Mouse (Mus musculus) hindbrain, embryonic 16.5 days (tissue): ENCODE measurements around the gene Tnnc1. TPM values are rescaled to one million over a fixed set of nuclear protein-coding genes. Genes with fewer than 3 reads are reported as not detected.

Experiments
- ATAC-seq: fragments of 200-750 bp; cut with Nextera tagmentation; 2 replicates; pipeline ENCODE4 v1.8.0; 2017; ENCODE audit warnings: moderate TSS enrichment, moderate library complexity
- H3K27ac ChIP-seq: fragments of 300-500 bp; sonication (generic); 2 replicates; pipeline ENCODE4 v1.5.1; 2014; ENCODE audit warnings: low read depth, mild to moderate bottlenecking, control low read depth, low read length, moderate library complexity
- H3K27me3 ChIP-seq: fragments of 300-500 bp; sonication (generic); replicated peaks from 2 replicates; pipeline ENCODE4 v1.6.1; 2014; ENCODE audit warnings: low read length; ENCODE audit not compliant: control insufficient read depth, insufficient read depth
- H3K36me3 ChIP-seq: fragments of 300-500 bp; sonication (generic); 2 replicates; pipeline ENCODE4 v1.6.1; 2014; ENCODE audit warnings: mild to moderate bottlenecking, low read length, moderate library complexity, mixed read lengths; ENCODE audit not compliant: control insufficient read depth, insufficient read depth
- H3K4me1 ChIP-seq: fragments of 300-500 bp; sonication (generic); 2 replicates; pipeline ENCODE4 v1.6.1; 2014; ENCODE audit warnings: low read depth, low read length; ENCODE audit not compliant: control insufficient read depth, insufficient read depth
- H3K4me2 ChIP-seq: fragments of 300-500 bp; sonication (generic); 2 replicates; pipeline ENCODE4 v1.6.1; 2014; ENCODE audit warnings: mild to moderate bottlenecking, low read length, control low read depth, moderate library complexity
- H3K4me3 ChIP-seq: fragments of 300-500 bp; sonication (generic); 2 replicates; pipeline ENCODE4 v1.5.1; 2014; ENCODE audit warnings: mild to moderate bottlenecking, low read length, control low read depth, moderate library complexity
- H3K9ac ChIP-seq: fragments of 300-500 bp; sonication (generic); 2 replicates; pipeline ENCODE4 v1.6.1; 2014; ENCODE audit warnings: low read depth, mild to moderate bottlenecking, control low read depth, low read length, moderate library complexity
- H3K9me3 ChIP-seq: fragments of 300-500 bp; sonication (generic); 2 replicates; pipeline ENCODE4 v1.6.1; 2014; ENCODE audit warnings: mild to moderate bottlenecking, low read length, moderate library complexity; ENCODE audit not compliant: control insufficient read depth
- WGBS: fragments of 180-500 bp; shearing (Covaris S2); extraction: QIAGEN DNeasy Blood & Tissue Kit; methylation state at CpG from one replicate; pipeline ENCODE4 v1.1.7; 2014; 5-methylcytosine and 5-hydroxymethylcytosine counted together
- polyA plus RNA-seq: library from polyadenylated mRNA; unstranded; fragments of >200 nt; fragmentation: Nextera tagmentation; extraction: Ambion mirVana; gene quantifications from 2 replicates; pipeline ENCODE4 v1.2.1, GENCODE M21; 2015

Tnnc1 gene
- polyA plus RNA-seq, 1 experiment from 2014 or later = 2.3 TPM

DNA sequence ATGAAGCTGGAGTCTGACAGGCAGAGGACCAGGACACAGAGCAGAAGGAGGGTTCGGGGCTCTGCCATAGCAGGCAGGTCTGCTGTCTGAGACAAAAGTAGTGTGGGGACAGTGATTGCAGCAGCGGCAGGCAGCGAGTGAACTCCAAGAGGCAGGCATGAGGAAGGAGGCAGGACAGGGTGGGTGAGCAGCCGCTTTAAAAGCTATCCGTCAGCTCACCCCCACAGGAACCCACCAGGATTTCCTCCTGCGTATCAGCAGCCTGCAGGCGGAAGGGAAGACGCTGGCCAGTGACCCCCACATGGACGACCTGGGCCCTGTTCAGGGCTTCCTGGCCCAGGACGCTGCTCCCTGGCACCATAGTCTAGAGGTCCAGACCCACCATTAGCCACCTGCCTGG lies 39.7 kb upstream of the Tnnc1 start, which contains the start of gene Stab1:
Gene Stab1, minus strand, starts transcription at position 217 of the 400 bp plus-strand sequence.
- Histone ChIP-seq H3K4me2 (no peak within 1 kb of the TSS), H3K4me3 (no peak within 1 kb of the TSS)

DNA sequence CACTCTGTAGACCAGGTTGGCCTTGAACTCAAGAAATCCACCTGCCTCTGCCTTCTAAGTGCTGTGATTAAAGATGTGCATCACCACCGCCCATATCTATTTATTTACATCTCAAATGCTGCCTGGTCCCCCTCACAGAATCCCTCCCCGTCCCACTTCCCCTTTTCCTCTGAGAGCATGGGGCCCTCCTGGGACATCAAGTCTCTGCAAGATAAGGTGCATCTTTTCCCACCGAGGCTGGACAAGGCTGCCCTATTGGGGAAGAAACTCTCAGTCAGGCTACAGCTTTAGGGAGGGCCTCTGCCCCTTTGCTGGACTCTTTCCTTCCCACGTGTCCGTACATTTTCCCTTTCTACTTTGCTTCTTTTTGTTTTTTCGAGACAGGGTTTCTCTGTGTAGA lies 38.6 kb upstream of the Tnnc1 start:
- ATAC-seq = no peak
- H3K4me1 ChIP-seq = peaks cover 5% of the 10 kb centered on the region

More for the DNA sequence above, 39.7 kb upstream of the Tnnc1 start, which contains the start of gene Stab1:
- 0 out of 2 replicates have a peak within 1 kb of the TSS, but pooled peaks have one; percentile 13 for H3K9ac ChIP-seq
- peak within 1 kb of the TSS; percentile 20; the same call in 1 of the 2 replicates for H3K27ac ChIP-seq
- ATAC-seq = no peak
- 56% methylated on average over 10 of the region's 10 CpGs for WGBS
- H3K9me3 ChIP-seq = no peaks in the 10 kb centered on the region
- H3K36me3 ChIP-seq = peaks cover 28% of the 10 kb centered on the region
- no peaks in the 10 kb centered on the region for H3K27me3 ChIP-seq
- peaks cover 5% of the 10 kb centered on the region for H3K4me1 ChIP-seq

DNA sequence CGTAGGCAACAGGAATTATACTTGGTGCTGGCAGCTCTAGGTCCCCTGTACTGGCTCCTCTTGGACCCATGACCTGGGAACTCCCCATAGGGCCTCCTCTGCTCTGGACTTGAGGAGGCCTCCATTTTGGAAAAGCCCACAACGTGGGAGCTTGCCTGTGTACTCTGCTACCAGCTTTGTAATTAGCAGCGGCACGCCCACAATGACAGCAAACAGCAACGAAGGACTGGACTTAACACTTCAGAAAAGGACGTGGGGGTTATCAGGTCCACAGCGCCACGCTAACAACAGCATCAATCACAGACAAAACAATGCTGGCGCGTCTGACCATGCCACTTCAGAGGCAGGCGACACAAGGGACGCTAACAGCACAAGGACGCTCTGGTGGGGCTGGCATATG lies 37.1 kb upstream of the Tnnc1 start:
- WGBS = 78% methylated on average over 13 of the region's 13 CpGs
- Histone ChIP-seq H3K9ac (no peak overlapping the region), H3K4me2 (no peak overlapping the region), H3K36me3 (peaks cover 49% of the 10 kb centered on the region), H3K4me1 (peaks cover 5% of the 10 kb centered on the region), H3K27me3 (no peaks in the 10 kb centered on the region), H3K4me3 (no peak overlapping the region), H3K27ac (0 out of 2 replicates have a peak overlapping the region, but pooled peaks have one; percentile 39), H3K9me3 (no peaks in the 10 kb centered on the region)
- no peak for ATAC-seq

More for the DNA sequence above, 38.6 kb upstream of the Tnnc1 start:
- Histone ChIP-seq H3K9ac (no peak overlapping the region), H3K27ac (no peak overlapping the region), H3K36me3 (peaks cover 34% of the 10 kb centered on the region), H3K27me3 (no peaks in the 10 kb centered on the region), H3K4me2 (no peak overlapping the region), H3K4me3 (no peak overlapping the region), H3K9me3 (no peaks in the 10 kb centered on the region)
- 85% methylated on average over 6 of the region's 6 CpGs for WGBS

DNA sequence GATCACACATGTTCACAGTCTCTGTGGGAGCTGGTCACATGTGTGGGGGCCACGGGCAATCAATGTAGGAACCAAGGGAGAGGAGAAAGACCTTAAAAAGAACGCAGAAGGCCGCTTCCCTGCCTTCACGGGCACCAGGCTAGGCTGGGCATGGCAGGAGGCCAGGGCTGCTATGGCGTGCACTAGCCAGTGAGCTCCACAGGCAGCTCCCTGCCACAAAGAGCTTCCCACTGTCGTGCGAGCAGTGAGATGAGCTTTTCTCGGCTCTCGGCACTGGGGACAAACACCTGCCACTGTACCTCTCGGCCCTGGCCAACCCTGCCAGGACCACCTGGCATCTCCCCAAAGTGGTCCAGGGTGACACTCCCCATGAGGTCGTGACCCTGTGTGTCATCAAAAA lies 36.7 kb upstream of the Tnnc1 start:
- Histone ChIP-seq H3K4me3 (no peak overlapping the region), H3K9me3 (no peaks in the 10 kb centered on the region), H3K4me2 (no peak overlapping the region), H3K9ac (no peak overlapping the region), H3K36me3 (peaks cover 53% of the 10 kb centered on the region), H3K27me3 (no peaks in the 10 kb centered on the region), H3K27ac (0 out of 2 replicates have a peak overlapping the region, but pooled peaks have one; percentile 39), H3K4me1 (peaks cover 4% of the 10 kb centered on the region)
- WGBS = 68% methylated on average over 9 of the region's 11 CpGs
- no peak for ATAC-seq

DNA sequence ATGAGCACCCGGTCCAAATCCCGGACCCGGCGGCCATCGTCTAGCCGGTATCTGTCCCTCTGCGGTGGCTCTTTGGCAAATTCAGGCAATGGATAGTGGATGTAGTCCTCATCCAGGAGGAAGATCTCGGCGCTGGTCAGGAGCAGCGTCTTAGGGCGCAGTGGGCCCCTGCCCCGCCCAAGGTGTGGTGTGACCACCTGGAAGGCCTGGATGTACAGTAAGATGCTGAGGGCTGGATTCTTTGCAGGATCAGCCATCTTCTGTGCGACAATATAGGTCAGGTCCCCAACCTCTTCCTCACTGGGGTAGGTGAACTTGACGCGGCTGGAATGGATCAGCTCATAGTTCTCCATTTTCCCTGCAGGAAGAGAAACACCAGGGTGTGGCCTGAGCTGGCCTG lies 36.3 kb upstream of the Tnnc1 start:
- Histone ChIP-seq H3K4me3 (no peak overlapping the region), H3K36me3 (peaks cover 57% of the 10 kb centered on the region), H3K9ac (no peak overlapping the region), H3K27me3 (no peaks in the 10 kb centered on the region), H3K4me1 (no peaks in the 10 kb centered on the region; the same call in 1 of the 2 replicates), H3K9me3 (no peaks in the 10 kb centered on the region), H3K4me2 (no peak overlapping the region), H3K27ac (0 out of 2 replicates have a peak overlapping the region, but pooled peaks have one; percentile 39)
- ATAC-seq = no peak
- 95% methylated on average over 15 of the region's 15 CpGs for WGBS

DNA sequence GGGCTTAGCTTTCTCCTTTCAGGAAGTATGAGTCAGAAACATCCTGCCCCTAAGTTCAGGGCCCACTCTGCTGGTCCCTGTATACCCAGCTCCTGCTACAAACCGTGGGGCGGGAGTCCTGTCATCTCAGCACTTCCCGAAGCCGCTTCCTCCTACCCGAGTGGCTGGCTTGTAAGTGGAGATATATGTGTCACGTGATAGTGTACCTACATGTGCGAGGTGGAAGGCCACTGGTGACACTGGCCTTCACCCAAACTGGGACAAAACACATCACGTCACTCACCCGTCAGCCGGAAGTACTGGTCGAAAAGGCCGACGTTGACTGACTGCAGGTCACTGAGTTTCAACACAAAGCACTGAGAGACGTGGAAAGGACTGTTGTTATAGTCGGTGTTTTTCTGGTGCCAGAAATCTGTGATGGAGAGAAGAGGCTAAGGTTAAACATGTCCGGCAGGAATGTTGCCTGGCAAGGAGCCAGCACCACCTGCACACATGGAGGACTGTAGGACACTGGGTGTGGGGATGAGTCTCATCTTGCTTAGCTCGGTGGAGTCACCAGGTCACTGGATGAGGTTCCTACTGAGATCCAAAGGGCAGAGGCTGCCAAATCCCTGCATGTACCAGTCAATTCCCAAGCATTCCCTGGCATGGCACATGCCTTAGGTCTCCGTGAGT lies 35.2 kb upstream of the Tnnc1 start:
- no peak for ATAC-seq
- WGBS = 89% methylated on average over 18 of the region's 18 CpGs
- H3K27me3 ChIP-seq = no peaks in the 10 kb centered on the region

DNA sequence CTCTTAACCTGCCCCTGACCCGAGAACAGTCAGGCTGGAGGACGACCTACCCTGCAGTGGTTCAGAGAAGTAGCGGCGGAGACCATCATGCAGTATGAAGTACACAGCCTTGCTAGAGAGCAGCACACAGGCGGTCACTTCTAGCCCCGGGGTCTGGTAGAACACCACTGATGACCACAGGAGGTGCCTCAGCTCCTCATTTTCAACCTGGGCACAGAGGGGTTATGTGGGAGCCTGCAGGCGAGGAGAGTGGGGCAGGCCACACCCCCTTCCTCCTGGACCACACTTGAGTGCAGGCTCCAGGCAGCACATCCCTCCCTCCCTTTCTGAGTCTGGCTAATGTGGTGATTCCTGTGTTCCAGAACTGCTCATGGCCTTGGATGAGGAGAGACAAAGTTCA lies 34.6 kb upstream of the Tnnc1 start:
- Histone ChIP-seq H3K9ac (no peak overlapping the region), H3K4me3 (no peak overlapping the region), H3K27me3 (no peaks in the 10 kb centered on the region), H3K4me1 (no peaks in the 10 kb centered on the region), H3K36me3 (peaks cover 69% of the 10 kb centered on the region), H3K4me2 (no peak overlapping the region), H3K27ac (no peak overlapping the region), H3K9me3 (no peaks in the 10 kb centered on the region)
- 93% methylated on average over 7 of the region's 7 CpGs for WGBS
- ATAC-seq = no peak

More for the DNA sequence above, 35.2 kb upstream of the Tnnc1 start:
- no peaks in the 10 kb centered on the region for H3K9me3 ChIP-seq
- no peak overlapping the region for H3K9ac ChIP-seq
- no peak overlapping the region for H3K4me3 ChIP-seq
- H3K4me1 ChIP-seq = no peaks in the 10 kb centered on the region
- H3K4me2 ChIP-seq = no peak overlapping the region
- H3K27ac ChIP-seq = no peak overlapping the region
- peaks cover 68% of the 10 kb centered on the region for H3K36me3 ChIP-seq

DNA sequence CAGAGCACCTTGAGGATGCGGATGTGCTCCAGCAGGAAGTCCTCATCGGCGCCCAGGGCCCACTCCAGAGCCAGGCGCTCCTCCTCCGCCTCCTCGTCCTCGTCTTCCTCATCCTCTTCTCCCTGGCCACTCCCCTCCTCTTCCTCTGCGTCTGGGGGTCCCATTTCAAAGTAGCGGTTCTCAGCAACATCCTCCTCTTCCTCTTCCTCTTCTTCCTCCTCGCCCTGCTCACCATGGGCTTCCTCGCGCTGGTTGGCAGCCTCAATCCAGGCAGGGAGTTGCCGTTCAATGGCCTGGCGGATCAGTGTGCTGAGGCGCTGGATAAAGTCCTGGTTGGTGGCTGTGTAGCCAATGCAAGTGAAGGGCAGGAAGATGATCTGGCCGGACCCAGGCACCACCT lies 30.8 kb upstream of the Tnnc1 start:
- Histone ChIP-seq H3K9ac (no peak overlapping the region), H3K4me1 (no peaks in the 10 kb centered on the region), H3K27ac (no peak overlapping the region), H3K27me3 (no peaks in the 10 kb centered on the region), H3K4me2 (no peak overlapping the region), H3K4me3 (no peak overlapping the region), H3K9me3 (no peaks in the 10 kb centered on the region), H3K36me3 (peaks cover 83% of the 10 kb centered on the region)
- no peak for ATAC-seq
- WGBS = 92% methylated on average over 16 of the region's 16 CpGs

DNA sequence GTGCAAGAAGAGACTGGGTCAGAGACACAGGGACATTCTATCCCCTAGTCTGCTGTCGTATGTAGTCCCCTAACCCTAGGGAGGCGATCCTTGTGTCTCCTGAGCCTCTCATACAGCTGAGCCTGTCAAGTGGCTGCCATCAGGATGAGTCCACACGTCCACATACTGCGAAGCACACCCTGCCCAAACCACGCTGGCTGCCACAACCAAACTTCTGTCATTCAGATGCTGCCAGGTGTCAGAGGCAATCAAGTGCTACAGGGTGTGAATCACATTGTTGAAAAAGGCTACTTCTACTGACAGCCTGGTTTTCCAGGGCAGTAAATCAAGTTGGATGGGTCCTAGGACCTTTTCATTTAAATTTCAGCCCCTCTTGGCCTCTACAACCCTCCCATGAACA lies 30.4 kb upstream of the Tnnc1 start:
- no peak overlapping the region for H3K27ac ChIP-seq
- H3K4me2 ChIP-seq = no peak overlapping the region
- H3K9ac ChIP-seq = no peak overlapping the region
- H3K36me3 ChIP-seq = peaks cover 81% of the 10 kb centered on the region
- 93% methylated on average over 5 of the region's 5 CpGs for WGBS
- H3K4me3 ChIP-seq = no peak overlapping the region
- no peak for ATAC-seq
- H3K27me3 ChIP-seq = no peaks in the 10 kb centered on the region
- H3K9me3 ChIP-seq = no peaks in the 10 kb centered on the region
- no peaks in the 10 kb centered on the region for H3K4me1 ChIP-seq
